Mouse (Mus musculus) kidney, adult 8-10 months (tissue): ENCODE measurements around the gene Gnai3.

Experiments used
- DNase-seq, 2 experiments: peaks; one replicate each; pipeline ENCODE4 v3.0.0; 2022

The Gnai3 gene

DNA sequence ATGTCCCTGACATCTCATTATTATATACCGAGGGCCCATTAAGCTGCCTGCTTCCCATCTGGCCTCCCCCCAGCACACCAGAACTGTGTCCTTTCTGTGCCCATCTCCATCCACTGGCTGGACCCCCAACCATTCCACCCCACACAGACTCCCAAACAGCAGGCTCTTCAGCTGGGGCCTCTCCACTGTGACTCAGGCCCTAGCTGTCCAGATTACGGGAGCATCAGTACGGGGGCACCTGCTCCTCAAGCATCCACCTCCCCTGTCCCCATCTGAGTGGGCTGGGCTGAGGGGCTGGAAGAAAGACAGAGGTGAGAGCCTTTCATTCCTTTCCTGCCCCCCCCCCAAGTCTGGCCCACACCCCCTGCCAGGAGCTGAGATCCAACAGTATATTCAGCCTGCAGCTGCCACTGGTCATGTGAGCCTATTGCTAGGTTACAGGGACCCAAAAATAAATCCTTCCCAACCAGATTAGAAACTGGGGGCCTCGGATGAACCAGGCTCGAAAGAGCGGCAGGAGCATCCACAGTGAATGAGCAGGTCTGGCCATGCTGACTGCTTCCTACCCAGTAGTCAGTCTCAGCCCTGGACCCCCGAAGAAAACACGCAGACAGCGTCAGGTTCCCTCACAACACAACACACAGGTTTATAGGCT, 12.6 kb upstream of the Gnai3 start:
- DNase-seq, result no peak

DNA sequence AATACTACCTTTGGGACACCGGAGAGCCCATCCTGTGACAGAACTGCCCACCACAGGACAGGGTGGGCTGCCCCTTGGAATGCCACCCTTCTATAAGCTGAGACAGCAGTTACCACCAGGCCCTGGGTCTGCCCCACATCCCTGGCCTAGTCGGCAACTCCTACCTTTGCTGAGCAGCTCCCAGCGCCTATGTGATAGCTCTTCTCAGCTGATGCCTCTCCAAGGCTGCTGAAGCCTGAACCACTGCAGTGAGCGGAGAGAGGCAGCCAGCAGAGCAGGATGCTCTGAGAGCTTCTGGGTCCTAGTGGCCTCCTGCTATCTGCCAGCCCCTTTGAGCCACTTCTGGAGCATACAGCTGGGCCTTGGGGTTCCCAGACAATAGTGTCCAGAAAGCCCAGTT, 8.7 kb upstream of the Gnai3 start, which contains the start of gene Gpr61:
Gpr61 (minus strand) TSS at position 227 of the 400 bp plus-strand sequence.
- no peak for DNase-seq

DNA sequence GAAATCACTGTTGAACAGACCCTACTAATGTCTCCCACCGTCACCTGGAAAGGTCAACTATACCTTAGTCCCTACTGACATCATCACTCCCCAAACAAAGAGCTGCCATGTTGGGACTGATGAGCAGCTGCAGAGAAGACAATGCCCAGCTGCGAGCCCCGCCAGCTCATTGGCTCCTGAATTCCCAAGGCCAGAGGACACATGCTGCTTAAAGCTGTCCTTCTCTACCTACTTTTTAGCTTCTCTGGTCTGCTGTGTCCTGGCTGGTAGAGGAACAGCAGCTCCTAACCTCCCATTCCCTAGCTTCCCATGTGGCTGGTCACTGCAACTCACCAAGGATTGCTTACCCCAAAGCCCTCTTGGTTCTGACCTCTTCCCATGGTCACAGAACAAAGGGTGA, 6.3 kb upstream of the Gnai3 start:
- DNase-seq, result no peak

DNA sequence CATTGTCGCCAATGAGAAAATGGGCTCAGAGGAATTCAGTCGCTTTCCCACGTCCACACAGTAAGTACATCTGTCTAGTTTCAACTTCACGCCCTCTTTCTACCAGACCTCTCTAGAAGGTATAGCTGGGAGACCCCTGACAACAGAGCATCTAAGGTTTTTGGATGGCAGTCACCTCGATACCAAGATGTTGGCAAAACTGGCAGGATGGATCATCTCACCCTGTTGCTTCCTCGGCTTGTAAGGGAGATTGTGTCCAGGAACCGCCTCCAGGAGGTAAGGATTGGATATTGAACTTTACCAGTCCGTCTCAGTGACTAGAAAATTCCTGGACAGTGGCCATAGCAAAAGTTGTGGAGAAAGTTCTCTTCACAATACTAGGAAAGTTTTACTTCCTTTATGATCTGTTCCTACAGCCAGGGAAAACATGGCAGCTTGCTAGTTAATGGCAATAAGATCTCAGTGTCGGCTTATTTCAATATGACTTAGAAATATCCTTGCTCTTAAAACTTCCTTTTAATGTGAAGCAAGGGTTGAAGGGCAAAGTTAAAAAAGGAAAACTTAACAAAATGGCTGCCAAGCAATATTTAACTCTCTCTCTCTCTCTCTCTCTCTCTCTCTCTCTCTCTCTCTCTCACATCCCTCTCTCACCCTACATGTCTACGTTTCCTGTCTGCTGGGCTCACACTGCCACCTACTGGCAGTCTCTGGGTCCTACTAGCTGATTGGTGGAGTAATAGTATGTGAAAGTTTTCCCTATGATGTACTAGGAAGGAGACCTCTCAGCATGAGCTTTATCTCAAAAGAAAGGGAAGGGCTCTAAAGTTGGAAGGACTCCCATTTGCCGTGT, 1.7 kb upstream of the Gnai3 start:
- DNase-seq, result peak; percentile 85 to 94

DNA sequence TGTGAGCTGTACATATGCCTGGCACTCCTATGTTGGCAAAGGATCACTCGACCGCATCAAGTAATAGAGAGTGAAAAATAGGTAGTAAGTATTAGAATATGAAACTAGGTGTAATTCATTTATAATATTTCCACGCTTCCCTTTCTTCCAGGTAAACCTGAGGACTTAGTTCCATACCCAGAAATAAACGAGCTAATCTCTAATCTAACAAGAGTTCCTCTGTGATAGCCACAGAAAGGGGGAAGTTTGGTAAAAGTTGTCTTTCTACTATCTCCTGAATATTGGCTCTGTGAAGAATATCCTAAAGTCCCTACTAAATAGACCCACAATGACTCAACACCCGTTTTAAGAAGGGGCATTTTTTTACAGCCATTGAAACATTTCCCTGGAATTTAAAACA, 725 bp upstream of the Gnai3 start:
- no peak for DNase-seq

- no peak for DNase-seq
Measured at GRCm38 (mm10) chr3:108140786-108141185, 5.2 kb downstream of the Gnai3 start.

DNA sequence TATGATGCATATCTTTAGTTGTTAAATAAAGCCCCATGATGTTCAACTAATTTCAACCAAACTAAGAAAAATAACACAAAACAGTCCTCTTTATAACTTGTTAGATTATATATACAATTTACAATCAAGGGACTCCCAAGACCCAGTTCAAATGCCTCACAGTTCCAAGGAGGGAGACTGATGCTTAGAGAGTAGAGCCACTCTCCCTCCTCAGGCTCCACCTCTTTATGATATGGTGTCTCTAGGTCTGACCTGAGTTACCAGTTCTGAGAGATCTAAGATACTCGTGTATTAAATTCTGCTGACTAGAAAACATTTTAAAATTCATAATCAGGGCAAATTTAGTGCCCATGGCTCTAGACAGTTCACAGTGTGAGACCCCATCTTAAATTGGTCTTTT, 6.8 kb downstream of the Gnai3 start:
- no peak for DNase-seq

GRCm38 (mm10) chr3:108134701-108135100, 11.2 kb downstream of the Gnai3 start:
- DNase-seq, result no peak

DNA sequence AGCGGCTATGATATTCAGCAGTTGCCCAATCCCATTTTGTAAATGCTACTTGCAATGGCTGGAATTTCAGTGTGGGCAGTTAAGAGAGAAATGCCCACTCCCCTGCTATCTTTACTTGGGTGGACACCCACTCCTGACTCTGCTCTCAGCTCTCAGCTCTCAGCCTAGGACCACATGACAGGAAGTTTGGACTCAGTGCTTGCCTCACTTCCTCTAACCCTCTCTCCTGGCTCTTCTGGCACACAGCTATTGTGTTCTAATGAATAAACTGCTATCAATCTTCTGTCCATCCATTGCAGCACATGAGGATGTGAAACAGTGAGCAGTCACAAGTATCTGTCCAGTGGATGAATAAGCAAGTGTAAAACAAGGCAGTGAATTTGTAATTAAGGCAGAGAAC, 13.5 kb downstream of the Gnai3 start:
- no peak for DNase-seq

- no peak for DNase-seq
Measured at GRCm38 (mm10) chr3:108131821-108132220, 14.1 kb downstream of the Gnai3 start.

DNA sequence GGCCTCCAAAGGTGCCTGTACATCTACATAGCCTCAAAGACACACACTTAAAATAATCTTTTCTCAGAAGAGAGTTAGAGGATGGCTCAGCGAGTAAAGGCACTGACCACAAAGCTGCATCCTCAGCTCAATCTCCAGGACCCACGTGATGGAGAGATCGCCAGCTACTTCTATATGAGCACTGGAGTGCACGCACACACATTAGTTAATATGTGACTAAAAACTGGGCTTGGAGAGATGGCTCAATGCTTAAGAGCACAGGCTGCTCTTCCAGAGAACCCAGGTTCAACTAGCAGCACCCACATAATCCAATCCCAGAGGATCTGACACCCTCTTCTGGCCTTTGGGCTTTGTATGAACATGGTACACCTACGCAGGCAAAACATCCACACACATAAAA, 14.7 kb downstream of the Gnai3 start:
- DNase-seq, result peak in 1 of 2 experiments; percentile 41

GRCm38 (mm10) chr3:108129804-108130203, 16.1 kb downstream of the Gnai3 start:
- no peak for DNase-seq

GRCm38 (mm10) chr3:108129367-108129766, 16.6 kb downstream of the Gnai3 start:
- no peak for DNase-seq

DNA sequence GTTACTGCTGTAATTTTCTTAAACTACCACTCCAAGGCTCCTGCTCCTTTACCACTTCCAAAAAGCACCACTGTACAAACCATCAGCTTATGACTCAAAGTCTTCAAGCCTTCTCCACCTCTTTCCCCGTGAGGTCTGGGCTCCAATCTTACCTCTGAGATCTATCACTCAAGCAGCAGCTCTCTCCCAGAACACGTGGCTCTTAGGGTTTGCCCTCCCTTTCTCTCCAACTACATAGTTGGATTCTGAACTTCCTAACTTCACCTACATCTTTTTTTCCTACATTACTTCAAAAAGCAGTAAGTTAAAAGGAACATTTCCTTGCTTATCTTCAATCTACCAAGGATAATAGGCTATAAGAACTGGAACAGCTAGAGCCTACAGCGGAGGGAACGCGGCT, 17.4 kb downstream of the Gnai3 start:
- no peak for DNase-seq

GRCm38 (mm10) chr3:108126327-108126726, 19.6 kb downstream of the Gnai3 start:
- DNase-seq, result no peak

GRCm38 (mm10) chr3:108124131-108124530, 21.8 kb downstream of the Gnai3 start:
- no peak for DNase-seq

DNA sequence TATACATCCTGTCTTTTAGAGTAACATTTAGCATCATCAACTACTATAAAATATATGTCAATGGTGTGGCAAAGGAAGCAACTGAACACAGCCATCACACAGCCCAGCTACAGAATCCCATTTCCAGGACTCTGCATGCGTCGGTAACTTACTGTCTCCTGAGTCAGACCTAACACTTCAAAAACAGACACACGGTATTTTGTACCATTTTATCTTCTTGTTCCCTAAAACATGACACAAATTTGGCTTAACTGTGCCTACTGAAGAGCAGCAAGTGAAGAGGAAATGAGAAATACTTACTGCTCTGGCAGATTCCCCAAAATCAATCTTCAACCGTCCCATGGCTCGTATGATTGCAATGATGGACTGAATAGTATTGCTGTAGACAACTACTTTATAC, 22.7 kb downstream of the Gnai3 start:
- DNase-seq, result no peak

- no peak for DNase-seq
Measured at GRCm38 (mm10) chr3:108121101-108121500, 24.8 kb downstream of the Gnai3 start.

GRCm38 (mm10) chr3:108117465-108117864, 28.5 kb downstream of the Gnai3 start:
- DNase-seq, result no peak

DNA sequence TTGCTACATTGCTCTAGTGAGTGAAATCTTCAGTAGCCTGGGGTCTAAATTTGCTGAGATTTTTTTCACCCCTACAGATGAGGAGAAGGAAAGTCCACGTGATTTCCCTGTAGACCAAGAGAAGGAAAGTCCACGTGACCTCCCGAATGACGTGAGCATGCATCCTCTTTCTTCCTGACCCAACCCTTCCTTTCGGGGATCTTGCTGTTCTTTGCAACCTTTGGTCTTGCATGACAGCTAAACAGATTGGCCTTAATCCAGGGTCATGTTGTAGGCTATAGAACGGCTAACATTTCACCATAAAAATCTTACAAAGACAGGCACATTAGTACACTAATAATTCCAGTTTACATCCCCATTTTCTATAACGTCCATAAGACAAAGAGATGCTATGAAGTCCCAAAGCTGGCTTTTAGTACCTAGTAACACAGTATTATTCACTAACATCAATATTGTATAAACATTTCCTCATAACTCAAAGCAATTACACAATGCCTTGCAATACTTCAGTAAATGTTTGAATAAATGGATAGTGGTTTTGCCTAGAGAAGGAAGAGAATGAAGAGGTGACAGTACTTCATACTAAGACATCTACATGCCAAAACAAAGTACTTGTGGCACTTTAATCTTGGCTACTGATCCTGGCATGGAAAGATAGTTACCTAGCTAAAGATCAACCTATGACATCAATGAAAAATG, 32.2 kb downstream of the Gnai3 start:
- DNase-seq, result peak in 1 of 2 experiments; percentile 20

DNA sequence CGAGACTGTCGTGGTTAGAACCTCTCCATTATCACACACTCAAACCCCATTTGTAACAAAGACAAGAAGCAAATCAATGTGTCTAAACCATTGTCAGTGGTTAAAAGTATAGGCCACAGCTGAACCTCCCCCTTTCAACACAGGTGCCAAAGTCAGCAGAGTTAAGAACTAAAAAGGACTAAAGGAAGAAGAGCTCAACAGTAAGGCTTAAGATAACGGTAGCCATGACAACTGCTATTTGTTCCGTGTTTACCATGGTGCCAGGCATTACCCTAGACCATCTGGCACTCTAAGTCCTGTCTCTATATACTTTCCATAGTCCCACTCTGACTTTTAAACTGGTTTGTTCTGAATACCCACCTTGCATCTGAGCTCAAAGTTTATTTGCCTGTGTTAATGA, 33.3 kb downstream of the Gnai3 start:
- no peak for DNase-seq

- no peak for DNase-seq
Measured at GRCm38 (mm10) chr3:108112246-108112645, 33.7 kb downstream of the Gnai3 start.

DNA sequence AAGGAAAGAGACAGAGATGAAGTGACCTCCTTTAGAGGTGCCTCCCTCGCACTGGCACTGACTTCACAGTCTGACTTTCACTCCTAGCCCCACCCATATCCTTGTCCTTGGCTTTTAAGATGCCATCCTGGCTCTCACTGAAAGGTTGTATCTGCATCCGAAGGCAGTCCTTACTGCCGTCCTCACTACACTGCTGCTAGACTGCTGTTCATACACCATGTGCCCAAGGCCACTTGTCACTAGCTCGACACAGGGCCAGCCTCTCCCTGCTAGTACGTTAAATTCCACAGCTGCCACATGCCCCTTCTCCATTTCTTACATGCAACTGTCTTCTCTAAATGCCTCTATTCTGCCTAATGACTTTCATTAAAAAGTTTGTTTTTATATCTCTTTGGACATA, 34.6 kb downstream of the Gnai3 start:
- no peak for DNase-seq

DNA sequence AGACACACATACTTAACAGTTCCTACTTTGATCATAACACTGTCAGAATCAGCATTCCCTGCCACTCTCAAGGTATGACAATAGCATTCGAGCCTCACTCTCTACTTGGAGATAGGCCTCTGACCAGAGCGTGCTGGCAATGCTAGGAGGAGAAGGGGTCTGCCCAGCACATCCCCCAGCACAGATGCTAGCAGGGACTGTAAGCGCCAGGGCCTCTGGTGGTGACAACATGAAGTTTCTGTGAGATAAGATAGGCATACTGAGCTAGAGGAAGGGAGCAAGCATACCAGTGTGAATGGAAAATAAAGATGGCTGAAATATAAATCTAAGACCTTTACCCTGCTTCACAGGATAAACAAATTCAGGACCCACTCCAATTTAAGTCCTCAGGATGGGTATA, 40.7 kb downstream of the Gnai3 start:
- DNase-seq, result no peak
